Mouse (Mus musculus) hindbrain, postnatal 0 days (tissue): ENCODE data around the gene Galnt5. TPM values are rescaled to one million over a fixed set of nuclear protein-coding genes. Genes with fewer than 3 reads are reported as not detected.

Experiments
- ATAC-seq: fragments of 200-750 bp; cut with Nextera tagmentation; 2 replicates; pipeline ENCODE4 v1.8.0; 2017; ENCODE audit warnings: mild to moderate bottlenecking, moderate TSS enrichment, moderate library complexity
- DNase-seq: peaks from one replicate; pipeline ENCODE4 v3.0.0-alpha.2; 2015; ENCODE audit warnings: low spot score
- H3K27ac ChIP-seq: fragments of 300-500 bp; sonication (generic); 2 replicates; pipeline ENCODE4 v1.5.1; 2014; ENCODE audit warnings: mild to moderate bottlenecking
- H3K27me3 ChIP-seq: fragments of 300-500 bp; sonication (generic); 2 replicates; pipeline ENCODE4 v1.6.1; 2014; ENCODE audit warnings: low read length, mixed read lengths; ENCODE audit not compliant: insufficient read depth
- H3K36me3 ChIP-seq: fragments of 300-500 bp; sonication (generic); 2 replicates; pipeline ENCODE4 v1.6.1; 2014; ENCODE audit warnings: low read length, mixed read lengths; ENCODE audit not compliant: insufficient read depth
- H3K4me1 ChIP-seq: fragments of 300-500 bp; sonication (generic); 2 replicates; pipeline ENCODE4 v1.6.1; 2014; ENCODE audit warnings: antibody characterized with exemption, low read length, mixed read lengths; ENCODE audit not compliant: insufficient read depth
- H3K4me2 ChIP-seq: fragments of 300-500 bp; sonication (generic); 2 replicates; pipeline ENCODE4 v1.6.1; 2014; ENCODE audit warnings: low read depth, mild to moderate bottlenecking, low read length, moderate library complexity, mixed read lengths
- H3K4me3 ChIP-seq: fragments of 300-500 bp; sonication (generic); 2 replicates; pipeline ENCODE4 v1.5.1; 2014; ENCODE audit warnings: low read length
- H3K9ac ChIP-seq: fragments of 300-500 bp; sonication (generic); replicated peaks from 2 replicates; pipeline ENCODE4 v1.6.1; 2014; ENCODE audit warnings: mild to moderate bottlenecking, low read length, moderate library complexity, mixed read lengths
- H3K9me3 ChIP-seq: fragments of 300-500 bp; sonication (generic); 2 replicates; pipeline ENCODE4 v1.6.1; 2016; ENCODE audit warnings: low read length, mixed read lengths
- CTCF ChIP-seq: IDR thresholded peaks from 2 replicates; pipeline ENCODE4 v1.5.1; 2016; ENCODE audit warnings: antibody characterized with exemption, control low read depth, low read depth
- WGBS: fragments of 180-500 bp; shearing (Covaris S2); extraction: QIAGEN DNeasy Blood & Tissue Kit; methylation state at CpG from one replicate; pipeline ENCODE4 v1.1.7; 2014; 5-methylcytosine and 5-hydroxymethylcytosine counted together
- polyA plus RNA-seq: library from polyadenylated mRNA; unstranded; fragments of >200 nt; fragmentation: Nextera tagmentation; extraction: Ambion mirVana; gene quantifications from 2 replicates; pipeline ENCODE4 v1.2.1, GENCODE M21; 2015
- total RNA-seq: library from RNA; depleted of rRNA; stranded (reverse); fragments of >200 nt; gene quantifications from 2 replicates; pipeline ENCODE4 v1.2.3, GENCODE M21; 2014; rRNA removed

Galnt5 gene
- total and polyA plus RNA-seq, 2 experiments from 2014 or later = 0.08 to 0.10 TPM

GRCm38 (mm10) chr2:58052821-58053581 lies 55.3 kb downstream of the Galnt5 start, which contains the start of gene Ermn:
Gene Ermn, minus strand, starts transcription at chr2:58052864.
- TF ChIP-seq CTCF = no peak
- Histone ChIP-seq H3K36me3 (no peaks in the 10 kb centered on the region), H3K27me3 (0 out of 2 replicates have a peak, but pooled peaks cover 3% of the 10 kb centered on the region), H3K4me1 (no peaks in the 10 kb centered on the region), H3K9me3 (no peaks in the 10 kb centered on the region), H3K9ac (no peak within 1 kb of the TSS), H3K4me3 (no peak within 1 kb of the TSS), H3K4me2 (no peak within 1 kb of the TSS), H3K27ac (no peak within 1 kb of the TSS)
- DNase-seq (peak; percentile 10), ATAC-seq (no peak)
- WGBS = 15% methylated on average over 7 of the region's 7 CpGs

DNA sequence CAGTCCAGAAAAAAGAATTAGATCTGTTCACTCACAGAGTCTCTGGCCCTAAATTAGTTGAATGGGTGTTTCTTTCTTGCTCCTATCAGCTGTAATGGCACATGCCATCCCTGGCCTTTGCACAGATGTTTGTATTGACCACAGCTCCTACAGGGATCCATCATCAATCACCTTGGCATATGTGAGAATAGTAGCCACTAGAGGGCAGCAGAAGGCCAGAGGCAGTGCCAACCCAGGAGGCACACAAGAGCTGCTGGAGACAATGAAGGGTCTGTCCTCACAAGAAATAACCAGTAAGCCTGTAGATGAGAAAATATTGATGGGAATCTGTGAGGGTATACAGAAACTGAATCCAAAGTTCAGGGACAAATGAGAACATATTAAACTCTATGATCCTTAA lies 57.7 kb downstream of the Galnt5 start:
- H3K4me2 ChIP-seq = no peak overlapping the region
- no peak overlapping the region for H3K4me3 ChIP-seq
- no peaks in the 10 kb centered on the region for H3K36me3 ChIP-seq
- H3K9me3 ChIP-seq = no peaks in the 10 kb centered on the region
- H3K27me3 ChIP-seq = 0 out of 2 replicates have a peak, but pooled peaks cover 3% of the 10 kb centered on the region
- DNase-seq (peak; percentile 65), ATAC-seq (peak; percentile 80)
- no peaks in the 10 kb centered on the region for H3K4me1 ChIP-seq
- peak; percentile 79 for TF ChIP-seq CTCF
- no peak overlapping the region for H3K9ac ChIP-seq
- no peak overlapping the region for H3K27ac ChIP-seq

DNA sequence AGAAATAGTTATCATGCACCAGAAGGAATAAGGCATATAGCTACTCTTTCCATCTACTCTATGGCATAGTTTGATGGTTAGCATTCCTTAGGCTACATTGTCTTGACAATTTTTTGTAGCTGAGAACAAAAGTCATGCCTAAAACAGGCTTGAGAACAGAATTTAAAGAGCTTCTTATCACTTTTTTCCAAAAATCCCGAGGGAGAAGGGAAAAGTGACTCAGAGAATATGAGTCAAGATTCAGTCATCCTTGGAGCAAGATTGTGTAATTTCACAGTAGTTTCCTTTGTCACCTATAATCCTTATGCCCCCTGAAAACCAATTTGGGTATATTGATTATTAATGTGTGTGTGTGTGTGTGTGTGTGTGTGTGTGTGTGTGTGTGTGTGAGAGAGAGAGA lies 82.2 kb downstream of the Galnt5 start:
- no peak for TF ChIP-seq CTCF
- DNase-seq = no peak
- H3K27ac ChIP-seq = no peak overlapping the region
- H3K9ac ChIP-seq = no peak overlapping the region
- no peaks in the 10 kb centered on the region for H3K4me1 ChIP-seq
- no peaks in the 10 kb centered on the region for H3K9me3 ChIP-seq
- no peaks in the 10 kb centered on the region for H3K36me3 ChIP-seq
- H3K4me3 ChIP-seq = no peak overlapping the region
- H3K27me3 ChIP-seq = no peaks in the 10 kb centered on the region
- no peak overlapping the region for H3K4me2 ChIP-seq
- WGBS = 53% methylated on average over 1 of the region's 1 CpGs
- no peak for ATAC-seq

GRCm38 (mm10) chr2:58086420-58086819 lies 88.7 kb downstream of the Galnt5 start:
- Histone ChIP-seq H3K4me2 (no peak overlapping the region), H3K4me1 (no peaks in the 10 kb centered on the region), H3K4me3 (no peak overlapping the region), H3K9ac (no peak overlapping the region), H3K27ac (no peak overlapping the region), H3K36me3 (no peaks in the 10 kb centered on the region), H3K9me3 (no peaks in the 10 kb centered on the region), H3K27me3 (no peaks in the 10 kb centered on the region)
- WGBS = 86% methylated on average over 1 of the region's 1 CpGs
- no peak for DNase-seq
- ATAC-seq = no peak
- no peak for TF ChIP-seq CTCF

GRCm38 (mm10) chr2:58094818-58095217 lies 97.1 kb downstream of the Galnt5 start:
- Histone ChIP-seq H3K4me1 (no peaks in the 10 kb centered on the region), H3K27me3 (no peaks in the 10 kb centered on the region), H3K4me2 (no peak overlapping the region), H3K27ac (no peak overlapping the region), H3K4me3 (no peak overlapping the region), H3K9me3 (no peaks in the 10 kb centered on the region), H3K9ac (no peak overlapping the region), H3K36me3 (no peaks in the 10 kb centered on the region)
- no peak for TF ChIP-seq CTCF
- no peak for ATAC-seq
- DNase-seq = no peak
- WGBS = 61% methylated on average over 1 of the region's 1 CpGs

Other genes with a start within 250 kb of the Galnt5 start
- gene Ermn, start 55.0 kb downstream of the Galnt5 start, total RNA-seq = 0.21 and 0.32 TPM in 2 replicates
- gene Ermn, start 55.0 kb downstream of the Galnt5 start, polyA plus RNA-seq = 0.34 and 0.52 TPM in 2 replicates
- 0.11 TPM in 1 of 2 replicates, not detected in the other for gene Cytip, start 197.6 kb downstream of the Galnt5 start, total RNA-seq
- gene Cytip, start 197.6 kb downstream of the Galnt5 start, polyA plus RNA-seq = 0.24 and 0.49 TPM in 2 replicates